Mouse (Mus musculus): ENCODE data around the gene Kcnma1. TPM values are rescaled to one million over a fixed set of nuclear protein-coding genes. Genes with fewer than 3 reads are reported as not detected.

Kcnma1 gene
- total RNA-seq, 1 experiment, result 0.49 TPM

- no peaks in the 10 kb centered on the region for H3K36me3 ChIP-seq (ENCODE audit: control insufficient read depth, insufficient read depth, low read length, poor library complexity, severe bottlenecking)
- TF ChIP-seq HCFC1 (IDR thresholded peaks at IDR 0.05; ENCODE audit: borderline replicate concordance, insufficient read depth, low read length) (no peak), CHD2 (IDR thresholded peaks at IDR 0.05; ENCODE audit: low read depth, low read length) (no peak), ZNF384 (IDR thresholded peaks at IDR 0.05; ENCODE audit: low read depth, low read length) (no peak), ZC3H11A (IDR thresholded peaks at IDR 0.05; ENCODE audit: borderline replicate concordance, low read depth, low read length) (no peak), MAFK (IDR thresholded peaks at IDR 0.05; ENCODE audit: insufficient read depth, low read depth, low read length) (no peak)
- no peak overlapping the region for H3K9ac ChIP-seq (ENCODE audit: insufficient read depth, low read depth, low read length, poor library complexity, severe bottlenecking)
- no peaks in the 10 kb centered on the region for H3K4me1 ChIP-seq (ENCODE audit: control insufficient read depth in 2 of 2, insufficient read depth in 2 of 2, low read length in 2 of 2, poor library complexity in 1 of 2)
- no peak overlapping the region for H3K4me3 ChIP-seq (ENCODE audit: insufficient read depth in 1 of 2, low read depth in 1 of 2, low read length in 2 of 2, poor library complexity in 1 of 2, severe bottlenecking in 1 of 2)
- no peaks in the 10 kb centered on the region for H3K9me3 ChIP-seq (ENCODE audit: control insufficient read depth, insufficient read depth, low read depth, low read length)
- in situ Hi-C loops (cut with MboI; ENCODE audit: low sequenced_read_pairs in 2 of 2, unreplicated experiment in 2 of 2), result no loop called here
- DNase-seq (ENCODE audit: low read depth, low spot score), result no peak
- no peak overlapping the region for H3K27ac ChIP-seq (ENCODE audit: insufficient read depth, low read depth, low read length, poor library complexity, severe bottlenecking)
Observed at GRCm38 (mm10) chr14:23830316-23830715, 184.0 kb downstream of the Kcnma1 start.

GRCm38 (mm10) chr14:23828711-23829320 is 185.5 kb downstream of the Kcnma1 start:
- Histone ChIP-seq H3K9me3 (ENCODE audit: control insufficient read depth, insufficient read depth, low read depth, low read length) (no peaks in the 10 kb centered on the region), H3K9ac (ENCODE audit: insufficient read depth, low read depth, low read length, poor library complexity, severe bottlenecking) (no peak overlapping the region), H3K4me3 (ENCODE audit: insufficient read depth in 1 of 2, low read depth in 1 of 2, low read length in 2 of 2, poor library complexity in 1 of 2, severe bottlenecking in 1 of 2) (no peak overlapping the region), H3K36me3 (ENCODE audit: control insufficient read depth, insufficient read depth, low read length, poor library complexity, severe bottlenecking) (no peaks in the 10 kb centered on the region), H3K27ac (ENCODE audit: insufficient read depth, low read depth, low read length, poor library complexity, severe bottlenecking) (no peak overlapping the region), H3K4me1 (ENCODE audit: control insufficient read depth in 2 of 2, insufficient read depth in 2 of 2, low read length in 2 of 2, poor library complexity in 1 of 2) (no peaks in the 10 kb centered on the region)
- DNase-seq (ENCODE audit: low read depth, low spot score), result no peak
- in situ Hi-C loops (cut with MboI; ENCODE audit: low sequenced_read_pairs in 2 of 2, unreplicated experiment in 2 of 2), result no loop called here
- TF ChIP-seq MAFK (IDR thresholded peaks at IDR 0.05; ENCODE audit: insufficient read depth, low read depth, low read length) (no peak), CHD2 (IDR thresholded peaks at IDR 0.05; ENCODE audit: low read depth, low read length) (no peak), ZC3H11A (IDR thresholded peaks at IDR 0.05; ENCODE audit: borderline replicate concordance, low read depth, low read length) (no peak), HCFC1 (IDR thresholded peaks at IDR 0.05; ENCODE audit: borderline replicate concordance, insufficient read depth, low read length) (no peak), ZNF384 (IDR thresholded peaks at IDR 0.05; ENCODE audit: low read depth, low read length) (no peak)

- H3K27ac ChIP-seq (ENCODE audit: insufficient read depth, low read depth, low read length, poor library complexity, severe bottlenecking), result no peak overlapping the region
- H3K9ac ChIP-seq (ENCODE audit: insufficient read depth, low read depth, low read length, poor library complexity, severe bottlenecking), result no peak overlapping the region
- no peak for TF ChIP-seq HCFC1 (IDR thresholded peaks at IDR 0.05; ENCODE audit: borderline replicate concordance, insufficient read depth, low read length)
- TF ChIP-seq ZNF384 (IDR thresholded peaks at IDR 0.05; ENCODE audit: low read depth, low read length), result no peak
- no peak for TF ChIP-seq ZC3H11A (IDR thresholded peaks at IDR 0.05; ENCODE audit: borderline replicate concordance, low read depth, low read length)
- no peak for TF ChIP-seq MAFK (IDR thresholded peaks at IDR 0.05; ENCODE audit: insufficient read depth, low read depth, low read length)
- TF ChIP-seq CHD2 (IDR thresholded peaks at IDR 0.05; ENCODE audit: low read depth, low read length), result no peak
- no peaks in the 10 kb centered on the region for H3K36me3 ChIP-seq (ENCODE audit: control insufficient read depth, insufficient read depth, low read length, poor library complexity, severe bottlenecking)
- H3K9me3 ChIP-seq (ENCODE audit: control insufficient read depth, insufficient read depth, low read depth, low read length), result no peaks in the 10 kb centered on the region
- H3K4me3 ChIP-seq (ENCODE audit: insufficient read depth in 1 of 2, low read depth in 1 of 2, low read length in 2 of 2, poor library complexity in 1 of 2, severe bottlenecking in 1 of 2), result no peak overlapping the region
- H3K4me1 ChIP-seq (ENCODE audit: control insufficient read depth in 2 of 2, insufficient read depth in 2 of 2, low read length in 2 of 2, poor library complexity in 1 of 2), result no peaks in the 10 kb centered on the region
- in situ Hi-C loops (cut with MboI; ENCODE audit: low sequenced_read_pairs in 2 of 2, unreplicated experiment in 2 of 2), result no loop called here
- DNase-seq (ENCODE audit: low read depth, low spot score), result no peak
Observed at GRCm38 (mm10) chr14:23824937-23825336, 189.4 kb downstream of the Kcnma1 start.

DNA sequence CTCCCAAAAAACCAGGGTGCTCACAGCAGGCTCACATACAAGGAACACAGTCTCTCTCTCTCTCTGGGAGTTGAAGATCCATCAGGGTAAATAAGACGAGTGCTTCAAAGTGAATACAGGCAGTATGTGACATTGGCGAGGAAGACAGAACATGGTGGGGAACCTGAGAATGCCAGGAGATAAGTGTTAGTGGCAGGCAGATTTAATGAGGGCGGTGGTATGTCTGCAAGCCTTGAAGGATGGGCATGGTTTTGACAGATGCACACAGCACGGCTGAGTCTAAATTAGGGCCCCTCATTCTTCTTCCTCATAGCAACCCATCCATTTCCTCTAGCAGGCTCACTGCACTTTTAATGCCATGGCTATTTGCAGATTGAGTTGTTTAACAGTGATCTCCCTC is 190.0 kb downstream of the Kcnma1 start:
- no peak overlapping the region for H3K9ac ChIP-seq (ENCODE audit: insufficient read depth, low read depth, low read length, poor library complexity, severe bottlenecking)
- TF ChIP-seq HCFC1 (IDR thresholded peaks at IDR 0.05; ENCODE audit: borderline replicate concordance, insufficient read depth, low read length), result no peak
- no peak for TF ChIP-seq CHD2 (IDR thresholded peaks at IDR 0.05; ENCODE audit: low read depth, low read length)
- no peaks in the 10 kb centered on the region for H3K9me3 ChIP-seq (ENCODE audit: control insufficient read depth, insufficient read depth, low read depth, low read length)
- no peak overlapping the region for H3K27ac ChIP-seq (ENCODE audit: insufficient read depth, low read depth, low read length, poor library complexity, severe bottlenecking)
- no peaks in the 10 kb centered on the region for H3K36me3 ChIP-seq (ENCODE audit: control insufficient read depth, insufficient read depth, low read length, poor library complexity, severe bottlenecking)
- DNase-seq (ENCODE audit: low read depth, low spot score), result no peak
- no peak overlapping the region for H3K4me3 ChIP-seq (ENCODE audit: insufficient read depth in 1 of 2, low read depth in 1 of 2, low read length in 2 of 2, poor library complexity in 1 of 2, severe bottlenecking in 1 of 2)
- in situ Hi-C loops (cut with MboI; ENCODE audit: low sequenced_read_pairs in 2 of 2, unreplicated experiment in 2 of 2), result no loop called here
- no peaks in the 10 kb centered on the region for H3K4me1 ChIP-seq (ENCODE audit: control insufficient read depth in 2 of 2, insufficient read depth in 2 of 2, low read length in 2 of 2, poor library complexity in 1 of 2)

- Histone ChIP-seq H3K9ac (ENCODE audit: insufficient read depth, low read depth, low read length, poor library complexity, severe bottlenecking) (no peak overlapping the region), H3K4me1 (ENCODE audit: control insufficient read depth in 2 of 2, insufficient read depth in 2 of 2, low read length in 2 of 2, poor library complexity in 1 of 2) (no peaks in the 10 kb centered on the region), H3K9me3 (ENCODE audit: control insufficient read depth, insufficient read depth, low read depth, low read length) (no peaks in the 10 kb centered on the region), H3K27ac (ENCODE audit: insufficient read depth, low read depth, low read length, poor library complexity, severe bottlenecking) (no peak overlapping the region), H3K36me3 (ENCODE audit: control insufficient read depth, insufficient read depth, low read length, poor library complexity, severe bottlenecking) (no peaks in the 10 kb centered on the region), H3K4me3 (ENCODE audit: insufficient read depth in 1 of 2, low read depth in 1 of 2, low read length in 2 of 2, poor library complexity in 1 of 2, severe bottlenecking in 1 of 2) (no peak overlapping the region)
- no peak for TF ChIP-seq ZC3H11A (IDR thresholded peaks at IDR 0.05; ENCODE audit: borderline replicate concordance, low read depth, low read length)
- no peak for TF ChIP-seq MAFK (IDR thresholded peaks at IDR 0.05; ENCODE audit: insufficient read depth, low read depth, low read length)
- TF ChIP-seq CHD2 (IDR thresholded peaks at IDR 0.05; ENCODE audit: low read depth, low read length), result no peak
- TF ChIP-seq HCFC1 (IDR thresholded peaks at IDR 0.05; ENCODE audit: borderline replicate concordance, insufficient read depth, low read length), result no peak
- no peak for TF ChIP-seq ZNF384 (IDR thresholded peaks at IDR 0.05; ENCODE audit: low read depth, low read length)
- DNase-seq (ENCODE audit: low read depth, low spot score), result no peak
- in situ Hi-C loops (cut with MboI; ENCODE audit: low sequenced_read_pairs in 2 of 2, unreplicated experiment in 2 of 2), result no loop called here
Observed at GRCm38 (mm10) chr14:23817585-23817984, 196.7 kb downstream of the Kcnma1 start.

Measured in ES-E14 (cell line).